Mouse (Mus musculus): ENCODE measurements around the gene Syce2.

Gene Syce2

DNA sequence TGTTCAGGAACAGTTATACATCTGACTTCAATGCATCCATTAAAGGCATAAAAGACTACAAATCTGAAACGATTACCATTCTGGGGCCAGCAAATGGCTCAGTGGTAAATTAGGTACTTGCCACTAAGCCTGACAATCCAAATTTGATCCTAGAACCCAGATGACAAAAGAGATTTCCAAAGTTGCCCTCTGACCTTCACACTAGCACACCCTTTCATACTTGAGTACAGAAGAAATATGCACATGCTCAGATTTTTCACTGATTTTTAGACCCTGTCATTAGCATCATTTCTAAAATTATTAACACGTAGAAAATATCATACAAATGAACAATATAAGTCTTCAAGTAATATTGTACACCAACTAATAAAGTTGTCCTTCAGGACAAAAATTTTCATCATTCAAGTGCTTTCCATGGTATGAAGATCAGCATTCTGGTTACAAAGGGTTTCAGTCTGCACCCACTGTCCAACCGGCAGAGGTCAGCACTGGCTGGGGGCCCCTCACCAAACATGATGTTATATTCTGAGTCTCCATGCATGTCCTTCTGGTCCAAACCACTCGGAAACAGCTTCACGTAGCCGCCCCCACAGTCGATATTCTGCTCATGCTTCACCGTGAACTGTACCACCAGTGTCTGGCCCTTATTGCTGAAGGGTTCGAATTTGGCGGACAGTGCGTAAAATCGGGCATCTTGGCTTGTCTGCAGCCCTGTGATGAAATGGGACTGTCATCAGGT, 26.4 kb upstream of the Syce2 start:
- no peak for DNase-seq

DNA sequence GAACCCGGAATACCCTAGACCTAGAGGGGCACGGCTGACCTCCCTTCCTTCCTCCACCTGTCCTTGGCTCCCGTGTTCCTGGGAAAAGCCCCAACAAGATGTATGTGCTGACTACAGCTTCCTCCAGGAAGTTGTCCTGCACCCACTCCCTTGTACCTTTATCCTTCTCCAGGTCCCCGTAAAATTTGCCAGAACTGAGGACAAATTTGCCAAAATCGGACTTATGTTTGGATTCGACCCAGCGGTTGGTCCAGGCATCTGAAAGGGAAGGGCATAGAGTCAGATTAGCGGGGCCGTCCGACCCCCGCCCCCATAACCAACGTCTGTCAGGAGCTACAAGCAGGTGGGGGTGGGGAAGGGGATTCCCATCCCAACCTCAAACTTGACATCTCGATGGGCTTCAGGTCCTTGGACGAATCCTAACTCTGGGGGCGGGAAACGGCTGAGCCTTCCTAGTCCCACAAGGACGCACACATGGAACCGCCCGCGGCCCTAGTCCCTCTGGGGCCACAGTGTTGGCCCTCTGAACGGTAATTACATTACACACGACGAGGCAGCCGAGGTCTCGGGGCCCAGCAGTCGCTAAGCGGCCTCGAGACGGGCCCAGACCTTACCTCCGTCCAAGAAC, 25.7 kb upstream of the Syce2 start:
- peak; percentile 52 for DNase-seq

DNA sequence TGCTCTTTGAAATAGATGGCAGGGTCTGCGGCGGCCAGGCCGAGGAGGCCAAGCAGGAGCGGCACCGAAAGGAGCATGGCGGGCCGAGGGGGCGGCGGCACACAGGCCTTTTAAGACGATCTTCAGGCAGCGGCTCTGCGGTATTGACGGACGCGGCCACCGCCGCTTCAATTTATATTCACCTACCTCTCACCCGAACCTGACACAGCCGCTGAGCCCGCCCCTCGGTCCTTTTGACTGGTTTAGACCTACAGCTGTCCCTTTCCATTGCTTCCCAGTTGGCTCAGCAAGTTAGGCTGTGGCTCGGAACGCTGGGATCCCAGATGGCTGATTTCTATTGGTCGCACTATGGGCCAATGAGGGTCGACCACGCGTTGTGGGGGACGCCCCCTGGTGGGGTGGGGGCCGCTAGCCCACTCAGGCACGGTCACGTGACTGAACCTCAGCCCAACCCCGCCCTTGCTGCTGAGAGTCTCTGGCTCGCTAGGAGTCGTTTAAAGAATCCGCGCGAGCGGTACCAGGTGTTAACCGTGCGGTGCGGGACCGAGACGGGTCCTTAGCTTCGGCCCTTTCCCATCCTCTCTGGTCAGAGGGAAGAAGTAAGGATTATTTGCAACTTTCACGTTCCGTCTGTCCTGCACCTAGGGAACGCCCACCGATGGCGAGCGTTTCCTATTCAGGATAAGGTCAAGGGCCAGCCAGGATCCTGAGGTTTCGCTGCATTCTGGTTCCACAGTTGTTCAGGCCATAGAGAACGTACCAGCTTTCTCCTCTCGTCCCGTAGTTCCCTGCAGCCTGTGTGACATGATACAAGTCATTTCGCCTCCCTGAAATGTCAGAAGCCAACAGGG, 25.0 kb upstream of the Syce2 start, which contains the start of gene Calr:
Calr (minus strand) TSS at position 213 of the 851 bp plus-strand sequence.
- DNase-seq: peak; percentile 99

DNA sequence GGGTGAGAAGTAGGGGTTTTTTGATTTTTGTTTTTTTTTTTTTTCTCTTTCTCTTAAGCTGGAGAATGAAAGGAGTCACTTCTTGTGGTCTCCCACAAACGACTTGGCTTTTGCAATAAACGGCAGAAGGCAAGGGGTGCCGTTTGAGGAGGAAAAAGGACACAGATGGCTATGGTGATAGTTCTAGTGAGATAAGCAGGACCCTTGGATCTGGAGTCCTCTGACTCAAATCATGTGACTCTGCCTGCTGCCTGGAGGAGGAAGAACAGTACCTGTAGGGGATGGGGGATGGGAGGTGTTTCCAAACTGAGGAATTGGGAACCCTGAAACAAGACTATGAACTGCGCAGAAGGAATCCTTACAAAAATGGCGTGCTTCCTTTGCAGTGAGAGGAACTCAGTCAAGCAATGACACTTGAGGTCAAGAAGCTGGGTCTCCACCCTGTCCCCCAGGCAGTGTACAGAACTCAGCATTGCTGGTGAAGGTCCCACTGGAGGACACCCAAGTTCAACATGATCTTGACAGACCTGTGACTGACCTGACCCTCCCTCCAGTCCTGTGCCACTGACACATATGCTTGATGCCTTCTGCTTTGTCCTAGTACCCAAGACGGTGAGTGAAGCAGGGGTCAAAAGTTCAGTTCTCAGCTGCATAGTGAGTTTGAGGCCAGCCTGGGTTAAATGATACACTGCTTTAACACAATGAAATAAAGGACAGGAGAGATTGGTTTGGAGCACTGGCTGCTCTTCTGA, 24.1 kb upstream of the Syce2 start:
- no peak for DNase-seq

DNA sequence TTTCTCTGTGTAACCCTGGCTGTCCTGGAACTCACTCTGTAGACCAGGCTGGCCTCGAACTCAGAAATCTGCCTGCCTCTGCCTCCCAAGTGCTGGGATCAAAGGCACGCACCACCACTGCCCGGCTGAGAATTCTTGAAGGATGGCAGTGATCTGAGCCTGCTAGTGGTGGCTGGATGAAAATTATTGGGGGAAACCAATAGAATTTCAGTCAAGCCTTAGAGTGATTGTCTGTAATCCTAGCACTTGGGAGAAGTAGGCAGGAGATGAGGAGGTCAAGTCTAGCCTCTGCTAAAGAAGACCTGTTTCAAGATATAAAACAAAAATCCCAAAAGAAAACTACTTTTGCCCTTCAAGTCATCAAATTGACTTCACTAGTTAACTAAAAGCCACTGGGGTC, 15.5 kb upstream of the Syce2 start:
- no peak for DNase-seq

DNA sequence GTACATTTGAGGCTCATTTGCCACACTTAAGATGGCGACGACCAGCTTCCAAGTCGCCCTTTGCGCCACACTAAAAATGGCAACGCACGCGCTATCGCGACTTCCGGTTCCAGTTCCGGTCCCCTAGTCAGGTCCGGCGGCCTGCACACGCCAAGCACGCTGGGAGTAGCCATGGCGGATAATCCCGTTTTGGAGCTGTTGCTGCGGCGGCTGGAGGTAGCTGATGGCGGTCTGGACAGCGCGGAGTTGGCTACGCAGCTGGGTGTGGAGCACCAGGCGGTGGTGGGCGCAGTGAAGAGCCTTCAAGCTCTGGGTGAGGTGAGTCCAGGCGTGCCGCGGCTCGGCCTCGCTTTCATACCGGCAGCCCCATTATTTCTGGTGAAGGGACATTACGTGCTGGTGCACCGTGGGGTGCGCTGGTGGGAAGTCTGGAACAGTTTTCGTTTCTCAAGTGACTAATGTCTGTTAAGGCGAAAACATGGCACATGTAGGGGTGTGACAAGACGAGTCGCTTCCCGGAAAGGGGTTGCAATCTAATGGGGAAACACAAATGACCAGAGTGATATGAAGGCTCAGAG, 15.0 kb upstream of the Syce2 start, which contains the start of gene Farsa:
Farsa (plus strand) TSS at position 126 of the 578 bp plus-strand sequence.
- DNase-seq: peak; percentile 91

DNA sequence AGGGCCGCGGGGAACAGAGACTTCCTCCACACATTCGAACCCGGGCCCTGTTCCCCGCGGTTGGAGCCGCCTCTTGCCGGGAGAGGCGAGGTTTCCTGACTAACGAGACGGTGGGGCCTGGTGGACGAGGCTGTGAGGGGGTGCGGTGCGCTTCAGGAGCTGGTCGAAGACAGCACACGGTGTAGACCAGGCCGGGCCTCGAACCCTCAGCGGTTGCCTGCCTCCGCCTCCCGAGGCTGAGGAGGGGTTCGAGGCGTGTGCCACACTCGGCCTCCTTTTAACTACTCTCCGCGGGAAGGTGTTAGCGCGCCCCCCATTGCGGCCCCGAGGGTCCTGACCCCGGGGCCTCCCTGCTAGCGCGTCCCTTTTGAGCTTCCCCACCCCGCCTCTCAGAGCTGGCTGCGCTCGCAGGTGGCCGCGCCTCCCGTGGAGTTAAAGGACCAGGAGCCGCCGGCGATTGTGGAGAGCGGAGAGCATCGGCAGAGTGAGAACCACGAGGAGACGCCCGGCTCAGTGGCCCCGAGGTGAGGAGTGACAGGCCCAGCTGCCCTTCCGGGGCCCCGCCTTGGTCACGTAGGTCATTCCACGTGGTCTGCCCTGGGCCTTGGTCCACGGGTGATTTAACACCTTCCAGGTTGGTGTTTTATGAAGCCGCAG, 526 bp downstream of the Syce2 start:
- no peak for DNase-seq

DNA sequence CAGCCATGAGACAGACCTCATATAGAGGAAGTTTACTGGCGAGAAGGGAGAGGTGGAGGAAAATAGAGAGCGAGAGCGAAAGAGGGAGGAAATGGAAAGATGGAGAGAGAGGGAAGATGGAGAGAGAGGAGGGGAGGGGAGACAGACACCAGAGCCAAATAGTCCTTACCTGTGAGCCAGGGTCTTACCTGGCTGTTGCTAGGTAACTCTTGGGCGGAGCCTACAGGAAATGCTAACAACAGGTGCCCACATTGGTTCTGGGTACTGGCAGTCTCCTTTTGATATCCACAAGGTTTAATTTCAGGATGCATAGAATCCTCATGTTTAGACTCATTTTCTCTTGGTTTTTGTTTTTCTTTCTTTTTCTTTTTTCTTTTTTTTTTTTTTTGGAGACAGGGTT, 1.1 kb downstream of the Syce2 start:
- no peak for DNase-seq

DNA sequence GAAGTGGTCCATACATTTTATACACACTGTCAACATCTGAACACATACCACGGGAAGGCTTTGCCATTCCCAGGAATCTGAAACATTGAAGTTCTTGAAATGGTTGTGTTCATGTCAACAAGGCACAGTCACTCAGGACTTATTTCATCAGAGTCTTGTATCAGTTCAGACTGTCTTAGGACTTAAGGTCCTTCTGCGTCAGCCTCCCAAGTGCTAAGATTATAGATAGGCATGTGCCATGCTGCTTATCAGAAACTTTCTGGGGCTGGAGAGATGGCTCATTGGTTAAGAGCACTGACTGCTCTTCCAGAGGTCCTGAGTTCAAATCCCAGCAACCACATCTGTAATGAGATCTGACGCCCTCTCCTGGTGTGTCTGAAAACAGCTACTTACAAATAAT, 2.4 kb downstream of the Syce2 start:
- DNase-seq: no peak

DNA sequence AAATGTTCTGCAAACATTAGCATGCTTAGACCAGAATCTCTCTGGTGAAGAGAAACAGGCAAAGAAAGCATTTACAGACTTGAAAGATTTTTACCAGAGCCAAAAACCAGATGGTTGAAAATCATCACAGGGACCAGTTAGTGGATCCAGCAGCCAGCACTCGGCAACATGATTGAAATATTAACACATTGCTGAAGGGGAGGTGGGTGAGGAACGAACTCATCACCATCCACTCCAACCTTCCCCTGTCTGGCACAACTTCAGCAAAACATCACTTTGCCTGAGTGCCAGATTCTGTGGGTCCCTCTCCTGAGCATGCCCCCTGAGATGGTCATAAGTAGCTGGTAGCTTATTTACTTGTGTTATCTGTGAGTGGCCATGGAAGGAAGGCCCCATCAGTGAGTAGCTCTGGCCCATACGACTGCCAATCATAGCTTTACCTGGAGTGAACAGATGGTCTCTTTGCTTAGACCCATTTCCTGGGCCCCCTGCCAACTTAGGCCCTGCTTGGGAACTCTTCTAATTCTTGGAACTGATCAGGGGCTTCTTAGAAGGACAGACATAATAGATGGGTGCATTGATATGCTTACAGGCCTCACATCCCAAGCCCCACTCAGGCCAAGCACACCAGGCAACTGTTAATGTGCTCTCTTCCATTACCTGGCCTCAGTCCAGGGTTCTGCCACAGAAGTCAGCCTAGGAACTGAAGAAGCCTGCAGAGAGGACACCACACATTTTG, 5.6 kb downstream of the Syce2 start:
- peak; percentile 75 for DNase-seq

DNA sequence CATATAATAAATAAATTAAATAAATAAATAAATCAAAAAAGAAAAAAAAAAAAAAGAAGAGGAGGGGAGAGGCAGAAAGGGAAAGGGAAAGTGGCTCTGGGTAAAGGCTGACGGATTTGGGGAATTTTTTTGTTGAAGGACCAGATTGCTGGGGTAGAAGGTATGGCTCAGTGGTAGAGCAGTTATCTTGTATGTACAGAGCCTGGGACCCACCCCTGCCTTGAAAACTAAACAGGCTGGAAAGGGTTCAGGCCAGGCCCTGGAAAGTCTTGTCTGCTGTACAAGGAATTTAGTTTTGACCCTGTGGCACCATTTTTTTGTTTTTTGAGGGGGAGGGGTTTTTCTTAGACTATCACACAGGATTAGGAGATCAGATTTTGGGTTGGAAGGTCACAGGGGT, 7.0 kb downstream of the Syce2 start:
- DNase-seq: no peak

DNA sequence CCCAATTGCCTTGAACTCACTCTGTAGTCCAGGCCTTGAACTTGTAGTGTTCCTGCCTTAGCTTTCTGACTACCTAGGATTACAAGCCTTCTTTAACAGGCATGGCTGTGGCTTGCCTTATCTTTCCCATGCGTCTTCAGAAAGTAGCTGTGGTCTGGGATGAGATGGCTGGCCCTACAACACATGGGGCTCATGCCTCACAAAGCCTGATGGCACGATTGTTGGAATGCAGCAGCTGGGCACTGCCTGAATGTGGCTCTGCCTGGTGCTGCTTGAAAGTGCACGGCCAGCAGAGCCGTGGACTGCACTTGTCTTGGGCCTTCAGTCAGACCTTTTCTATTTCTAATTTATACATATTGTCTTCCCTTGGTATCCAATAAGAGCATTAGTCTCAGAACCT, 12.8 kb downstream of the Syce2 start:
- DNase-seq: no peak

DNA sequence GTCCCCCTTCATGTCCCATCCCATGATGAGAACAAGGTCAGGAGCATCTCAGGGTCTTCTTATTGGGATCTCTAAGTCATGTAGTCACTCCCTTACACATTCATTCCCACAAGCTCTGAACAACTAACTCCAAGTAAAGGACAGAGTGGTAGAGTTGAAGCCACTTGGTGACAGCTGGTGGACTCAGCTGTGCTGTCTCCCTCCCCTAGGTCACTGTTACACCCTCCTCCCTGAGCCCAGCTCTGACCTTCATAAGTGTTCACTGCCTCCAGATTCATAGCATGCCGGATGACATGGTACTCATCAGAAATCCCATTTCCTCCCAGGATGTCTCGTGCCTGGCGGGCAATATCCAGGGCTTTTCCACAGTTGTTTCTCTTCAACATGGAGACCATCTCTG, 16.4 kb downstream of the Syce2 start:
- no peak for DNase-seq

DNA sequence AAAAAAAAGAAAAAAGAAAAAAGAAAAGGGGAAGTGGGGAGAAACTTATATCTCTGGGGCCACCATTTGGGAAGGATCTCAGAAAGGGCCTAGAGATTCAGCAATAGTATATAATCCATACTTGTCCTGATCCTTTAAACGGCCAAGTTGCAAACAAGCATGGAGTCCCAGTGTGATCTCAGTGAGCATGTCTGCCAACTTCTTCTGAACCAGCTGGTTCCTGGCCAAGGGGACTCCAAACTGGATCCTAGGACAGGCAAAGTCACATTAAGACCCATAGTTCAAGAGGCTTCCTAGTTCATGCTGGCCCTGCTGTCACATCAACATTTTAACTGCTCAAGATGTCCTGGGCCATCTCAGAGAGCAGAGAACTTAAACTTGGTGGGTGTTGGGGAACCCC, 17.2 kb downstream of the Syce2 start:
- no peak for DNase-seq

DNA sequence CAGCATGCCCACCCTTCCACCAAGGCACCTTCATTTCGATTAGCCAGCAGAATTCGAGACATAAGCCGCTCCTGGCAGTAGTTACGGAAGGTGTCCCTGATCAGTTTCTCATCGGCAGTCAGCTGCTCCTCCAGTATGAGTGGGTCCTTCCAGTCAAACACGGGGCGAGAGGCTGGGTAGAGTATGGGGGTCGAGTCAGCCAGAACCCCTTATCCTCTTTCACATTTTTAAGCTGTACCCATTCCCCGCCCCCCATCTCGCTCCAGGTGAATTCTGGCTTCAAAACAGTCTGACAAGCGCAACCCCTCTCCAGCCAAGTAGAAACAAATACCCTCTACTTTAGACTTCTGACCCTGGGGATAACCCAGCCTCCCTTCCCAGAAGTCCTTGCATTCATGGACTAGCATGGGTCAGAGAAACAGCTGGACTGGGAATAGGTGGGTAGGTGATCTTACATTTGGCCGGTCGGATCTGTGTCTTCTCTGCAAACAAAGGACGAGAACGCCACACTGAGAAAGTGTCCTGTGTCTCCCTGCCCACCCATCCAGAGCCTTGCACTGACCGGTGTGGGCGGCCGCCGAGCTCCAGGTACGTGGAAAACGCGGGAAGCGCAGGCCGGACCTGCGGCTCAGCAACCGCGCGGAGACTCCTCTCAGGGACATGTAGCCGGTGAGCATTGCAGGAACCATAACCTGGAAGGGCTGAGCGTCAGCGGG, 21.2 kb downstream of the Syce2 start:
- no peak for DNase-seq

DNA sequence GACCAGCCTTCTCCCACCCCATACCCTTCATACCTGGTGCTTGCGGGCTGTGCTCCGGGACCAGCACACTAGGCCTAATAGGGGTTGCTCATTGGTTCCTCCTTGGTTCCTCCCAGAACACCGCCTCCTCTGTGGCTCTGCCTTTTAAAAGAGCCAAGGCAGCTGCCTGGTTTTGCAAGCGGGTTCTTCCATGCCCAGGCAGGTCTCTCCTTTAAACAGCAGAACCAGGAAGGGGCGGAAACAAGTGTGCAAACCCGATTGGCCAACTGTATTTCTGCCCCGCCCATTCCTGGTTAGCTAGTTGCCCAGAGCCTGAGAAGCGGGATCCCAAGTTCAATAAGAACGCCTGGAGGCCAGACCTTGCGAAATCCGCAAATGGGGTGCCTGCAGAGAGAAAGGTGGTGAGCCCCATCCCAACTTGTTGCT, 21.8 kb downstream of the Syce2 start, which contains the start of gene Gcdh:
Gcdh (minus strand) TSS at position 213 of the 426 bp plus-strand sequence.
- DNase-seq: peak; percentile 91

DNA sequence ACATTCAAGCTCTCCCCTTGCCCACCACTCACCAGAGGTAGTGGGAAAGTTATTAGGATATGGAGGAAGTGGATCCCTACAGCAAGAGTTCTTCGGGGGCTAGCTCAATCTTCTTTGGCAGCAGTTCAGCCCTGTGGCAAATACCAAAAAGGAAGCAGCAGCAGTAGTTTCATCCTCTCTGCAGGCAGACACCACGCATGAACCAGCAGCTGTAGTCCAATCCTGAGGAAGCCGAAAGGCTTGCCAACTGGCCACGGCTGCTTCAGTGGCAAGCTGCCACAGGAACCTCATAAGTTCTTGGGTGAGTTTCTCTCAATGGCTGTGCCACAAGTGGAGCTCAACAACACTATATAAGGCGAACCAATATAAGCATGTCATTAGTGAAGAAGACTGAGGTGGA, 24.1 kb downstream of the Syce2 start:
- no peak for DNase-seq

DNA sequence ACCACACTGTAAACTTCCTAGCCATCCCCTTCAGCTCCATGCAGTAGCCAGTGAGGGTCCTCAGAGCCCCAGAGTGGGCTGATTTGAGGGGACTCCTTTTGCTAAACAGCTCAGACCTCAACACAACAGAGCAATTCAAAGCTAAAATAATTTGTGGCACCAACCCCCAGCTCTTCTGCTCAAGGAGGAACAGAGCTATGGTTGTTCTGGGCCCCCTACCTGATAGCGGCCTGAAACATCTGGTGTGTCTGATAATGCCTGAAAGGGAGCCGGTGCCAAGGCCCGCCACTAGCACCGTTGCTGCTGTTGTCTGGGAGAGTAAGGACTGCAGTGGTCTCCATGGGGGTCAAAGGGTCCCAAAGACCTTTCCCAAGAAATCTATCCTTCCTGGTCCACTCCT, 29.2 kb downstream of the Syce2 start:
- DNase-seq: no peak

DNA sequence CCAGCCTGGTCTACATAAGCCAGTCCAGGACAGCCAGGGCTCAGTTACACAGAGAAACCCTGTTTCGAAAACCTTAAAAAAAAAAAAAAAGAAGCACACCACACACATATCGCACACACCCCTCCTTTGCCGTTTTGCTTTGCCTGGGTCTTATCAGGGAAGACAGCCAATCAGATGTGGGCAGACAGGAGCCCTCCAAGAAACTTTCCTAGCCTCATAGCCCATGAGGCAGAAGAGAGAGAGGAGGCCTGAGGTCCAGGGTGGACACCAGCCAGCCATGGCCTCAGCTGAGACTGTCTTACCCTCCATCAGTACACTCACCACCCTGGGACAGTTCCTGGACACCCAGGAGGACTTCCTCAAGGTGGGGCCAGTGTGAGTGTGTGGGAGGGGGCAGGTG, 29.8 kb downstream of the Syce2 start, which contains the start of gene Klf1:
Klf1 (plus strand) TSS at position 177 of the 400 bp plus-strand sequence.
- no peak for DNase-seq

DNA sequence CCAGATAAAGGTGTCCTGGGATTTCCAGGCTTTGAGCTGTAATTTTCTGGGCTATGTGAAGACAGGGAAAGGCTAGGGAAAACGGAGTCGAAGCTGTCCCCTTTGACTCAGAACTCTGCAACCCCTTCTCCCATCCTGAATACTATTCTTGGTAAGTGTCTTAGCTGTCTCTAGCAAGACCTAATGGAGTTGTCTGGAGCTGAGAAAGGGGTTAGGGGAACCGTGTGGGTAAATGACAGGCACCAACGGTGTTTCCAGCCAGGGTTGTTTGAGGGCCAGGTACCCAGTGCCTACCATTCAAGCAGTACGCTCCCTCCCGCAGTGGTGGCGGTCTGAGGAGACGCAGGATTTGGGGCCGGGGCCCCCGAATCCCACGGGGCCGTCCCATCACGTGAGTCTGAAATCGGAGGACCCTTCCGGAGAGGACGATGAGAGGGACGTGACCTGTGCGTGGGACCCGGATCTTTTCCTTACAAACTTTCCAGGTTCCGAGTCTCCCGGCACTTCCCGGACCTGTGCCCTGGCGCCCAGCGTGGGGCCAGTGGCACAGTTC, 30.5 kb downstream of the Syce2 start:
- peak; percentile 48 for DNase-seq

Data from cerebellum, adult 8-10 months (tissue).